Mouse (Mus musculus): ENCODE measurements around the gene Ccr10.
"Not testable (repeated sequence)": the region's sequence is repeated elsewhere in the genome, so short reads cannot be mapped to it uniquely, and the experiment has no call there.

The Ccr10 gene

DNA sequence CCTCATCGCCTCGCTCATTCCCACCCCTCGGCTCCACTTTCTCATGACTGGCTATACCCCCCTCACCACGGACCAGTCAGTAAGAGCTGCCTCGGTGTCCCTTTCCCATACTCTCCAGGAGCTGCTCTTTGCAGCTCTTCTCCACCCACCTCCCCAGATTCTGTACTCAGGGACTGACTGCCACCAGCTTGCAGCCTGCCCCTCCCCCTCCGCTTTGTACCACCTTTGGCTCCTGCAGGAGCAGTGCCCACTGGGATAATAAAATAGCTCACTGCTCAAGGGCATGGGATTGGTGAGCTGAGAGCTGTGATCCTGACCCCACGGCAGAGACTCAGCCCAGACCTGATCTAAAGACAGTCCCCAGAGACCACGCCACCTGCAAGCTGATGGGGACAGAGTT is 50.7 kb downstream of the Ccr10 start:
- not testable (repeated sequence) for DNase-seq (ENCODE audit: low spot score)
